Mouse (Mus musculus): Measurements from ENCODE around the gene Zfp882.

DNA sequence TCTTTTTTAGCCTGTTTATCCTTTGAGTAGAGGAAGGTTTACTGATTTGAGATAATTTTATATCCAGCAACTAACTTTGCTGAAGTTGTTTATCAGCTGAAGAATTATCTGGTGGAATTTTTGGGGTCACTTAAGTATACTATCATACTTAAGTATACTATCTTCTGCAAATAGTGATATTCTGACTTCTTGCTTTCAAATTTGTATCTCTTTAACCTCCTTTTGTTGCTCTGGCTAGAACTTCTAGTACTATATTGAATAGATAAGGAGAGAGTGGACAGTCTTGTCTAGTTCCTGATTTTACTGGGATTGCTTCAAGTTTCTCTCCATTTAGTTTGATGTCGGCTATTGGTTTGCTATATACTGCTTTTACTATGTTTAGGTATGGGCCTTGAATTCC is 1.6 kb upstream of the Zfp882 start:
- TF ChIP-seq POLR2A (IDR thresholded peaks at IDR 0.05; ENCODE audit: low read depth, low read length) (no peak), CTCF (IDR thresholded peaks at IDR 0.05; ENCODE audit: borderline replicate concordance, insufficient read depth, low read length) (no peak)

Measured in embryonic fibroblast, embryonic 13.5 days (primary cell).